Mouse (Mus musculus) bone marrow macrophage, adult 2 months (primary cell): ENCODE data around the gene Syn3.

Experiments
- CTCF ChIP-seq: IDR thresholded peaks from 2 replicates; pipeline ENCODE4 v1.5.1; 2012; ENCODE audit warnings: low read depth, mild to moderate bottlenecking, low read length, moderate library complexity
- POLR2A ChIP-seq: IDR thresholded peaks from 2 replicates; pipeline ENCODE4 v1.6.1; 2012; ENCODE audit warnings: mild to moderate bottlenecking, low read depth, low read length, borderline replicate concordance

DNA sequence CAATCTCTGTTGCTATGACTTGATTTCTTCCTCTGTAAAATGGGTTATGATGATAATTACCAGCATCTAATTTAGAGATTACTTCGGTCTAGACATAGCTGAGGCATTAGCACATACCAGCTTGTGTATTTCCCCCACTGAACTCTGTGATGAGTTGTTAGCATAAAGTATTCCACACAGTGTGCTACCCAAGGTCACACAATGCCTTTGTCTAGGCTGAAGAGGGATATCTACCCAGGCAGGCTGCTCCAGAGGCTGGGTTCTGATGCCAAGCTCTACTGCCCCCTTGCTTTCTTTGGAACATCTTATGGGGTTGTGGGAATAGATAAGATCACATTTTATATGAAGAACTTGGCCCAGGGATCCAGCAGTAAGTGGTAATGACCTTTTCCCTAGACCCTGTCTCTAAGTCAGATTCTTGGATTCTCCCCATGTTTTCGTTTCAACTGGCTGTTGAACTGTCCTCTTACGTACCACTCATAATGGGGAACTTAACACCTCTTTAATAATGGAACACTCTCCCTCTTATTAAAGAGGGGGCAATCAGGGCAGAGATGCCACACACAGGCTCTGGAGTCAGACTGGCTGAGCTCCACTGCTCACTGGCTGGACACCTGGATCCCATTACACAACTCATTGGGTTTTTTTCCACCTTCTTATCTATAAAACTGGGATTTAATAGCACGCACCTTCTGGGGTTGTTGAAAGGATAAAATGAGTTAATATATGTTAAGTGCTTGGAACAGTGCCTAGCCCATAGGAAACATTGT is 100.9 kb downstream of the Syn3 start:
- no peak for TF ChIP-seq CTCF
- TF ChIP-seq POLR2A, result no peak
